Mouse (Mus musculus) brain, adult 2 months (tissue): ENCODE measurements around the gene Tinagl1.

Experiments used
- DNase-seq: peaks from one replicate; pipeline ENCODE4 v3.0.0; 2011; ENCODE audit warnings: low read depth, low spot score

Tinagl1 gene

DNA sequence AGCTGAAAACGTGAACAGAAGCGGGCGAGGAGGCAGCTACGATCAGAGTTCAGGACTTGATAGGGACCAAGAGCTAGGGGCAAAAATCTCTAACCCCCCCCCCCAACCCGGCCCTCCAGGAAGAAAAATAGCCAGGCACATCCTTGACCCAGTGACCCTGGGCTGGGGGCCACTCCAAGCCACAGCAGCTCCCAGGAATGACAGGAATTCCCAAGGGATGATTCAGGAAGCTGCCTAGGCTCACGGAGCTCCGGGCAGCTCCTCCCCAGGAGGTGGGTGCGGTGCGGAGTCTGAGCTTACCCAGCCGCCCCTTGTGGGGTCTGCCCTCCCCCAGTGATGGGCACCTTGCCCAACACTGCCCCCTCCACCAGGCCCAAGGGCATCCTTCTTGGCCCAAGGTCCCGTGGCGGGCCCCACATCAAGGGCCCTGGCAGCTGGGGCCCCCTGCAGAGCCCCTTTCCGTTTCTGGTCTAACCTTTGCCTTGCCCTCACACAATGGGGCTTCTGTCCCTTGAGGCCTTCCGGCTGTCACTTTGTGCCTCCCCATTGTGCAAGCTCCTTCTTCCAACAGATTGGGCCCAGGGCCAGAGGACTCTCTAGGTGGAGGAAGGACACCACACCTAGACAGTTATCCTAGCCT, at the start of gene Tinagl1:
Tinagl1 (minus strand) TSS at position 51 of the 640 bp plus-strand sequence.
- no peak for DNase-seq

DNA sequence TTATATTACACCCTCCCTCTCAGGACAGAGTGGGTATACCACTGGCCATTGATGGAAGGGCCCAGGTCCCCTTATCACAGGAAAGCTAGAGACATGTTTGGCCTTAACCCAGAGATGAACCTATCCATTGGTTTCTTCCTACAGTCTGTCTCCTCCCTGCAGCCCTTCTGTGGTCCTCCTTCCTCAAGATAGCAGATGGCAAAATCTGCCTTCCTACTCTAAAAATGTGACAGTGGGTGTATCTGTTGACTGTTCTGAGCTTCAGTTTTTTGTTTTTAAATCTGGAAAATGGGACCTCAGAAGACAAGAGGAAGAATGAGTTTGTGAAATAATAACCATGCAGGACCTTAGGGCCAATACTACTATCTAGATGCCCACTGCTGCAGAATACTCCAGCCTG, 49.1 kb upstream of the Tinagl1 start:
- DNase-seq: peak; percentile 48

DNA sequence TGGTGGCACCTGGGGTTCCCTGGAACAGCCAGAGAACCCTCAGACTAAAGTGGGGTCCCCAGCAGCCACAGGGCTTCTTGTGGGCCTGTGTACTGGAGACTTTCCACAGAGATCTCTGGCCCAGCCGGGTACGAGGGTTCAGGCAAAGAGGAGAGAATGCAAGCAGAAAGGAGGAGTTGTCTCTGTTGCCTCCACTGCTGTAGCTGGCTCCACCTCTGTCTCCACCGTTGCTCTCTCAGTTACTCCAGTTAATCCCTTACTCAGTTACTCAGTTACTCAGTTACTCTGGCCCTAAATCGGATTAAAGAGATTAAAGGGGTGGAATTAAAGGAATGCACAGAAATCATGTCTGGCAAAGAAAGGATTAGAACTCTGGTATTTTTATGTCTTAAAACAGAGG, 47.3 kb upstream of the Tinagl1 start, which contains the start of gene Gm853:
Gm853 (minus strand) TSS at position 223 of the 400 bp plus-strand sequence.
- DNase-seq: no peak

DNA sequence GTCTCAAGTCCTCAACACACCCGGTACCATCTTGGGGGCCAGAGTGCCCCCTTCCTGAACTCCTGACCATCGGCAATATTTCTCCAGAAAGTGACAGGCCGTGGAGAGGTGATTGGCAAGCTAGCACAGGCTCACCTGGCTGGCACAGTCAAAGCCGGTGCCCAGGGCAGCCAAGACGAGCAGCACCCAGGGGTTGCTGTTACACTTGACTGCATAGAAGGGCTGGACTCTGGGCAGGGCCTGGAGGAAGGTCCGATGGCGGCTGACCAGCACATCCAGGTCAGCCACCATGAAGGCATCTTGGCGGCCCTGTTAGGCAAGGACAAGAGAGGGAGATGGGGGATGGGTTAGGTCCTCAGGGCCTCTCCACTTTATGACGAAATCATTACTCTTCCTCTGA, 45.3 kb upstream of the Tinagl1 start:
- DNase-seq: no peak

DNA sequence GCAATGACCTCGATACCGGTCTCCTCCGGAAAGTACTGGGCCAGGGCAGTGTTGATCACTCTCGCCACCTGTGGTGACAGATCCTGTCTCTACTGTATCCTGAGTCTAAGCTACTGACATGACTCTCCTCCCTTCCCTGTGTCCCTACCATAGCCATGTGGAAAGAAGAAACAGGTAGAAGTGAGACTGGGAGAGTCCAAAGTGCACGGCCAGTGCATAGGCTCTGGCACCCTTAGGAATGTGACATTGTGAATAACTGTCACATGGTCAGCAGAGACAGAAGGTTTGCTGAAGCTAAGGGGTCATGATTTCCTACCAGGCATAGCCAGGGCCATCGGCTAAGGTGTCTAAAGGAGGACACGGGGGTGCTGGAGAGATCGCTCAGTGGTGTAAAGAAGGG, 40.5 kb upstream of the Tinagl1 start:
- no peak for DNase-seq

DNA sequence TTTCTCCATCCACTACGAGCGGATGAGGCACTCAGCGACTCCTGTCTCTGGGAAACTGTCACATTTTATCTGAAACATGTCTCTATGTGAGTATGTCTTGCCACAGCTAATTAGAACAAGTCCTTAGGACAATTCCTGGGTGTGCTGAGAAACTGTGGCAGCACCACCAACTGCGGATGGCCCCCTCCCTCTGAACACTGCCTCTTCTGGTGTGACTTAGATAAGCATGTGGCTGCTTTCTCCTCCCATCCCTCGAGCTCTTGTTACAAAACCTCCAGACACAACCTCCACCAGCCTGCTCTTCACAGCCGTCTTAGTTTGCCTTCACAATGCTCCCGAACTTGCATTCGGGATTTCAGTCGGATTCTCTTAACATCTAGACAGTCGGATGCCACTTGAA, 38.9 kb upstream of the Tinagl1 start:
- peak; percentile 18 for DNase-seq

DNA sequence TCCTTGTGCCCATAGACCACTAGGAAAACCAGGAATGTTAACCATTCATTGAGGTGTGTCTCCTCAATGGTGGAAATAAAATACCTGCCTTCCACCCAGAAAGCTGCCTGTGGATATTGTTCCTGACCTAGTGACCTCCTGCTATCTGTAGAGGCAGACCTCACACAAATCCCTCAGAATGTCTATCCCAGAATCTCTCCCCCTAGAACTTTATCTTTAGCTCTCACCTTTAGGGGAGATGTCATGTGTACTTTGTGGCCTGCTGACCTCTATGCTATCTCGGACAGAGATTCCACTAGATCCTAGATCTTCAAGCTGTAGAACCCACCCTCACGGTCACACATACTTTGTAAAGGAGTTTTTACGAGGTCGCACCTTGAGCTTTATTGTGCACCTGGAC, 38.3 kb upstream of the Tinagl1 start:
- DNase-seq: no peak

DNA sequence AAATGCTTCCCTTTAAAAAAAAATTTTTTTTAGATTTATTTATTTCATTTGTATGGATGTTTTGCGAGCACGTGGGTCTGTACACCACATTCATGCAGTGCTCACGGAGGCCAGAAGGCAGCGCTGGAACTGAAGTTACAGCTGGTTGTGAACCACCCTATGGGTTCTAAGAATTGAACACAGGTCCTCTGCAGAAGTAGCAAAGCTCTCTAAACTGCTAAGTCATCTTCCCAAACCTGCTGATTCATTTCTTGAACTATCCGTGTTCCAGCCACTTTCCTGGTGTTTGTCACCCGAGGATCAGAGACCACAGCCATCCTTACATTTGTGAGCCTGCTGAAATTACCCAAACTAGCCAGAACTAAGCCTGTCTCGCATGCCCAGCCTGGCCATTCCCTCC, 37.5 kb upstream of the Tinagl1 start:
- no peak for DNase-seq

DNA sequence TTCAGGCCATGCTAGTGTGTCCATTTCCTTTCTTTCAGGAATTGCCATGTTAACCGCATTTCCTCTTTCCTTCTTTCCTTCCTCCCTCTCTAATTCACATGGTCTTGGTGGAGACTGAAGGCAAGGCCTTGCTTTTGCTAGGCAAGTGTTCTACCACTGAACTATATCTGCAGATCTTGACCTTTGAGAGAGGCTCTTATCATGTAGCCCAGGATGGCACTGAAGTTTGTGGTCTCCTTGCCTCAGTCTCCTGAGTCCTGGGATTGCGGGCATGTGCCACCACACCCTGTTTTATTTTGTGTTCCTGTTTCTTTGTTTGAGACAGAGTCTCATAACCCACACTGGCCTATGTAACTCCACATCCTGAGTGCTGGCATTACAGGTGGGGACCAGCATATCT, 36.9 kb upstream of the Tinagl1 start:
- no peak for DNase-seq

DNA sequence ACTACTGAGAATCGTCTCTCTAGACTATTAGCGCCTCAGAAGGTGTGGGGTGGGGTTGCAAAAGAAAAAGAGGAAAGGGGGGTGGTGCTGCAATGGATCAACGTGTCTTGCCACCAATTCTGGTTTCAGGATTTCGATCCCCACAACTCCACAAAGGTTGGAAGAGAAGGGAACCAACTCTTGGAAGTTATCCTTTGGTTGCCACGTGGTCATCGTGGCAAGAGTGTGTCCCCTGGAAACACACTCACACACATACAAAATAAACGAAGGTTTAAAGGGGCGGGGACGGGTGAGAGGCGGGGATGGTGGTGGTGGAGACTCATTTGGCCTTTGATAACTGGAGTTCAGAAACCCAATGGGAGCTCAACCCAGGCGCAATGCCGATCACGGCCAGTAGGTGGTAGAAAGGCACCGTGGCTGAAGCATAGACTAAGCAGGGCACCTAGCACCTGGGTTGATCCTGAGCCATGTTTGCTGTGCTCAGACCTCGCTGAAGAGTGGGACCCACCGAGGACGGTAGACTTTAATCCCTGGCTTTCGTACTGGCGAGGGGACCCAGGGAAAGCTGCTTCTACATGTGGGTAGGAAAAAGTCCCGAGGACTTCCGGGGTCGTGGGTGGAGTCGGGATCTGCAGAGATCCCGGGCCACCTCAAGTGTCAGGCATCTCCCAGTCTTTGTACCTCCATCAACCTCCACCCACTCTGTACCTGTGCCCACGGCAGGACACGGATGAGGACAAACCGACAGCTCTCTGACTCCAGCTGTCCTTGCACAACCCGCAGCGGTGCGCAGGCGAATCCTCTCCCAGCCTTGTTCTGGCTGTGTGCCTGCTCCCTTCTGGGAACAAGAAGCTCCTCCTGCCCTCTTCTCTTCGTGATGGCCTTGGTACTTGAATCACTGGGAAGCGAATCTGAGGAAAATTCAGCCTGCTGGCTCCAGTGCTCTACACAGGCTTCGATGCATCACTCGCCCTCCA, 24.1 kb upstream of the Tinagl1 start:
- peak; percentile 90 for DNase-seq

DNA sequence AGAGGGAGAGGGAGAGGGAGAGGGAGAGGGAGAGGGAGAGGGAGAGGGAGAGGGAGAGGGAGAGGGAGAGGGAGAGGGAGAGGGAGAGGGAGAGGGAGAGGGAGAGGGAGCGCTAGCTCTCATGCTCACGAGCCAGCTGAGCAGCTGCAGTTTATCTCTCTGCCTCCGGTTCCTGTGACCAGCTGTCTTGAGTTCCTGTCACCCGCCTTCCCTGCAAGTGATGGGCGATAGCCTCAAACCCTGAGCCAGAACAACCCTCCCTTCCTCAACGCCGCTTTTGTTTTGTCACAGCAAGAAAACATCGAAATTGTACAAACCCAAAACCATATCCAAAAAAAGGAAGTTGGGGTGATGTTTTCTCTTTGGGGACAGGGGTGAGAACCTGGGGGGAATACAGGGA, 21.6 kb upstream of the Tinagl1 start:
- DNase-seq: no peak

DNA sequence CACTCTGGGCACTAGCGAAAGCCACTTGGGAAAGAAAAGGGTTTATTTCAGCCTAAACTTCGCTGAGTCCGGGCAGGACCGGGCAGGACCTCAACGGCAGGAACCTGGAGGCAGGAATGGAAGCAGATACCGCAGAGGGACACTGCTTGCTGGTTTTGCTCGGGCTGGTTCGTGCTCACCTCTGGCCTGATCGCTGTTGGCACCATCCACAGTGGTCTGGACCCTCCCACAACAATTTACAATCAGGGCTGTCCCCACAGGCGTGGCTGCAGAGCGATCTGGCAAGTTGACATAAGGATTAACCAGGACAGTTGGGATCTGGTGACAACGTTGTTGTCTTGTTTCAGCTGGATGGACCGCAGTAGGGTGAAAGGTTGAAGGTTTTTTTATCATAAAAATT, 21.0 kb upstream of the Tinagl1 start:
- no peak for DNase-seq

DNA sequence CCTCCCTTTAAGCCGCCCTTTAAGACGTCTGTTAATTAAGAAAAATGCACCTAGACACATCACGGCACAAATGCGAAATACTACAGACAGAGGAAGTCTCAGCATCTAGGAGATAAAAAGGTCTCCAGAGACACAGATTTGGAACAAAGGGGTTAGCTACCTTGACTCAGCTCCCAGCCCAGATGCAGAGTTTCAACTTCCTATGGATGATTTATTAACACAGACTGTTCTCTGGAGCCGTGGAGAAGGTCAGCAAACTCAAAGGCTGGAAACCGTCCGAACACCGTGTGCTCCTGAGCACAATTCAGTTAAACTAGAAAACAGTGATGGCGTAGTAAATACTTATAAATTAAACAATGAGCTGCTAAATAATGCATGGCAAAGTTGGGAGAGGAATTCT, 17.3 kb upstream of the Tinagl1 start:
- no peak for DNase-seq

DNA sequence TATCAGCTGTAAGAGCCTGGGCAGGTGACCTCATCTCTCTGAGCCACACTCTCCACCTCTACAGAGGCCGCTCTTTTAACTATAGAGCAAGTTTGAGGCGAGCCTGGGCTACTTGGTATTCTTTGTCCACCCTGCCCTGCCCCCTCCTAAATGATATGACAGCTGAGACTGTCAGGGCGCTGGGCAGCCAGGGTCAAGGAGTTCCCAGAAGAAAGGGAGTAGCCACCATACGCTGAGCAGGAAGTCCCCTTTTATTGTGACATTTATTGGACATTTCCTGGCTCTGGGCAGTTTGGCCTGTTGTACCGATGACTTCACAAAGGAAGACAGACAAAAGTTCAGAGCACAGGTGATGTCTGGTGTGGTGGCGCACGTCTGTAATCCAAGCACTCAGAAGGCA, 14.7 kb upstream of the Tinagl1 start:
- DNase-seq: no peak

DNA sequence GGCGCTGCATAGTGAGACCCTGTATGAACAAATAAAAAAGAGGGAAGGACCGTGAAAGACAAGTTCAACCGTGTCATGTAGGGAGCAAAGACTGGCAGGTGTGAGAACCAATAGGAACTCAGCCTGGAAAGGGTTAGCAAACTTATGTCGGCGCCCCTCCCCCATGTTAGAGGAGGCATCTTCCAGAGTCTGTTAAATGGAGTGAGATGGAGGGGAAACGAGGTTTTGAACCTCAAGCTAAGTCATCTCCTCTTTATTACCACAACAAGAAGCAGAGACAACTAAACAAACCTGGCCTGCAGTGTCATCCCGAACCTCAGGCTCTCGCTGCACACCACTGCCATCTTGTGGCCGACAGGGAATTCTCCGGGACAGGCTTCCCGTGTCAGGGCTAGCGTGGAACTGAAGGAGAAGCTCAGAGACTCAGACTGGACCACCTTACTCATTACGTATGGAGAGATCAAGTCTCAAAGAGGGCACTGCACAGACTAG, 13.9 kb upstream of the Tinagl1 start:
- peak; percentile 85 for DNase-seq

DNA sequence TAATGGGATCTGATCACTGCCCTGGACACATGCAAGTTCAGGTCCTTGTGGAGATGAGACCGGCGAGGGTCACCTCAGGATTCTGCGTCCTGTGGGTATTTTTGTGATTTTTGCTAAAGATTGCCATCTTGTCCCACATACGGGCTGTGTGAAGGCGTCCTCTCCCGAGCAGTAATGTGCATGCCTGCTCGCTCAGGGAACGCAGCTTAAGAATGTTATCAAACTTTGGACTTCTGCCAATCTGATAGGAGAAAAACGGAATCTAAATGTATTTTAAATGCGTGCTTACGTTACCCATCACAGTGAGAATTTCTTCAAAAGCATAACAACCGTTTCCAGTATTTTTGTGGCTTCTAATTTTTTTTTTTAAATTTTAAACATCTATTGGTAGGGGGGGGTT, 12.0 kb upstream of the Tinagl1 start:
- peak; percentile 36 for DNase-seq

DNA sequence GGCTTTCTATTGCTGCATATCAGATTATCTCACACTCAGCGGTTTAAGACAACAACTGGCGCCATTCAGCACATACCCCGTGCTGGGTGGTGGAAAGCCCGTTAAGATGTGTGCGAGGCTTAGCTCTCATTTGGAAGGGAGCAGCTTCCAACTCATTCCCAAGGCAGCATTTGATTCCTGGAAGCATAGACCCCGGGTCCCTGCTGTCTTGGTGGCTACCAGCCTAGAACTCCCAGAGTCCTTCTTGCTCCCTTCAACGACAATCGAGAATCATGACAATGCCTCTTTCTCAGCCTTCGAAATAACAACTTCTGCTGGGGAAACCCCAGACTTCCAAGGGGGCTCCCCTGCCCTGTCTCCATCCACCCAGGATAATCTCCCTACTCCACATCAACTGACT, 11.5 kb upstream of the Tinagl1 start:
- no peak for DNase-seq

DNA sequence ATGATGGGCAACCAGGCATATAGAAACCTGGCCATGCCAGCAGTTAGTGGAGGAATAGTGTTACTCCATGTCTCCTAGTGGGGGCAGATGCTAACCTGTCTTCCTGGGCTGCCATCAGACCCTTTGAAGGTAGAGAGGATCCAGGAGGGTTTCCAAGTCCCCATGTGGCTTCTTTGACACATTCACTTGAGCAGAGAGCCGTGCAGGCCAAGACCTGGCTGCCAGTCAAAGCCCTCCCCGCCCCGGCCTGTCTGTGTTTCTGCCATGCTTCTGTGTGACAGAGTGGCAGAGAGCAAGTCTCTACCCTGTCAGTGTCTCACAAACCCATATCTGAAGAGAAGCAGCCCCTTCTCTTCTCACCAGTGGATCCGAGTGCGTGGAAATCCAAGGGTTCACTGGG, 9.0 kb upstream of the Tinagl1 start:
- no peak for DNase-seq

DNA sequence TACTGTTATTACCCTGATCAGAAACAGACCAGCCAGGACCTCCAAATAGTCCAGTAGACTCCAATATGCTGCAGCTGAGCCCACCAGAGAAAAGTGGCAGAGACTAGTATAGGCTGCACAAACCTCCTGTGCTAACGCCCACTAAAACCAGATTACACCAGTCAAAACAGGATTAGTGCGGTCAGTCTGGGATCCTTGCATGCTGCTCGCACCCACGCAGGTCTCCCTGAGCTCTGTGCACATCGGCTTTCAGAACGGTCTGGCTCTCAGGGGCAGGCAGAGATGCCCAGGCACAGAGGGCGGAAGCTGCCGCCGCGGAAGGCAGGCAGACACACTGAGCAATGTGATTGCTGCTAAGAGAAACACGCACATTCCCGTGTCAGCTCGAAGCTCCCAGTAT, 8.1 kb upstream of the Tinagl1 start:
- no peak for DNase-seq

DNA sequence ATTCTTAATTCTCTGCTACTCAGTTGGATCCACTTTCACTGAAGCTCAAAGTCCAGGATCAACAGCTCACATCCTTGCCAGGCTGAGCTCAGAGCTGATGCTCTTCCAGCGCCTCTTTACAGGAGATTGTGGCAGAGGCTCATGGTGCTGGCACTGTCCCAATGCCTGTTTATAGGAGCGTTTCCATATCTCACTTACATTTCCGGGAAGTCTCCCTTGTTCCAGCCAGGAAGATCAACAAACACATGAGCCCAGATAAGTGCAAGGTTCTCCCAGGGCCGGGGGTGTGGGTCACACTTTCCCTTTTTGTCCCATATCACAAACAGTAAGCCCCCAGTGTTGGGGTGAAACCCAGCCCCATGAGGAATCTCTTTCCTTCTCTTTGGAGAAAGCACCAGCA, 7.0 kb upstream of the Tinagl1 start:
- DNase-seq: no peak

DNA sequence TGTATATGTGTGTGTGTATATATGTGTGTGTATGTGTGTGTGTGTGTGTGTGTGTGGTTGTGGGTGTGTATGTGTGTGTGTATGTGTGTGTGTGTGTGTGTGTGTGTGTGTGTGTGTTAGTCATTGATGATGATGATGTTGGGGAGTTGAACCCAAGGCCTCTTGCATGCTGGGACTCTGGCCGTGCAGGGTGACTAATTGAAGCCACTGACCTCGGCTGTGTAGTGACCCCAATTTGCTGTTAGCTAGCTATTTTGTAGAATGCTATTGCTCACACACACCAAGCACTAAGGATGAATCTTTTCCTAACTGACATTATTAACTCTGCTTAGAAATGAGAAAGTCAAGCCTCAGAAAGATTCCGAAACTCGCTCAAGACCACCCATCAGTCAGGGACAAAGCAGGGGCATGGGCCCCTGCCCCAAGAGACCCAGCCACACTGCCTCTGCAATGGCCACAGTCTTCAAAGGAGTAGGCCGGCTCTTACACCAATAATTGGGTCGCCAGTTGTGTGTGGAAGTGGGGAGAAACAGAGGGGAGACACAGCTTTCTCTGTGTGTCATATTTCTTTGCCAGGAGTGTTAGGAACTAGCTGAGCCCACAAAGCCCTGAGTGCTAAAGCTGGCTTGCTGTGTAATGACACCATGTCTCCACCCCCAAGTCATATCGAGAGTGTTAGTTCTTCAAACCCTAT, 6.1 kb upstream of the Tinagl1 start:
- DNase-seq: no peak

DNA sequence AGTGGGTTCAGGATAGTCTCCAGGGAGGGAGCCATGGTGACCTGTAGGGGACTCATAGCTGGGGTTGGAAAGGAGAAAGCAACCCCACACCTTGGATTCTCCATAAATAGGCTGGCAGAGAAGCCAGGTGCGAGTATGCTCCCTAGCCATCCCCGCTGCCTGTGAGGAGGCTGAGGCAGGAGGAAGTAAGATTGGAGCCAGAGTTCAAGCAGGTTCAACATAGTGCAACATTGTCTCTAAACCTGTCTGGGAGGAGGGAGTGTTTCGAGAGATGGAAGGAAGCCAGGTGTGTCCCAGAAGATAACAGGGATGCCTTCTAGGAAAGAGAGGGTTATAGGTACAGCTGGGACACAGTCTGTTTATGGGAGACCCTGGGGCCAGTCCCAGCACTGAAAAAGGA, 5.0 kb upstream of the Tinagl1 start:
- no peak for DNase-seq
